Mouse (Mus musculus): ENCODE results near the gene Egr2.
A peak's percentile ranks its signal among the peaks of the same experiment; 100 is the strongest.

The Egr2 gene

GRCm38 (mm10) chr10:67535256-67535655 lies at the start of gene Egr2:
Gene Egr2 (plus strand): TSS chr10:67535475.
- DNase-seq: peak; percentile 22

- DNase-seq: no peak
Measured at GRCm38 (mm10) chr10:67487496-67487895, 47.8 kb upstream of the Egr2 start.

GRCm38 (mm10) chr10:67489836-67490235 lies 45.4 kb upstream of the Egr2 start:
- no peak for DNase-seq

- DNase-seq: no peak
Measured at GRCm38 (mm10) chr10:67490632-67491031, 44.6 kb upstream of the Egr2 start.

GRCm38 (mm10) chr10:67492161-67492571 lies 43.1 kb upstream of the Egr2 start:
- no peak for DNase-seq

- no peak for DNase-seq
Measured at GRCm38 (mm10) chr10:67493556-67493955, 41.7 kb upstream of the Egr2 start.

GRCm38 (mm10) chr10:67497144-67497892 lies 38.0 kb upstream of the Egr2 start:
- no peak for DNase-seq

GRCm38 (mm10) chr10:67497951-67498350 lies 37.3 kb upstream of the Egr2 start:
- DNase-seq: no peak

GRCm38 (mm10) chr10:67503320-67503995 lies 31.8 kb upstream of the Egr2 start:
- no peak for DNase-seq

- DNase-seq: no peak
Measured at GRCm38 (mm10) chr10:67504046-67504445, 31.2 kb upstream of the Egr2 start.

GRCm38 (mm10) chr10:67505248-67505647 lies 30.0 kb upstream of the Egr2 start:
- no peak for DNase-seq

GRCm38 (mm10) chr10:67512211-67512610 lies 23.1 kb upstream of the Egr2 start:
- no peak for DNase-seq

- DNase-seq: no peak
Measured at GRCm38 (mm10) chr10:67512871-67513270, 22.4 kb upstream of the Egr2 start.

- no peak for DNase-seq
Measured at GRCm38 (mm10) chr10:67518733-67519132, 16.5 kb upstream of the Egr2 start.

GRCm38 (mm10) chr10:67524130-67524529 lies 11.1 kb upstream of the Egr2 start:
- no peak for DNase-seq

- no peak for DNase-seq
Measured at GRCm38 (mm10) chr10:67524694-67525093, 10.6 kb upstream of the Egr2 start.

GRCm38 (mm10) chr10:67526435-67526834 lies 8.8 kb upstream of the Egr2 start:
- no peak for DNase-seq

GRCm38 (mm10) chr10:67529769-67530168 lies 5.5 kb upstream of the Egr2 start:
- no peak for DNase-seq

GRCm38 (mm10) chr10:67535972-67536371 lies 697 bp downstream of the Egr2 start:
- DNase-seq: peak; percentile 39

- peak; percentile 46 for DNase-seq
Measured at GRCm38 (mm10) chr10:67536621-67537141, 1.4 kb downstream of the Egr2 start.

- peak; percentile 83 for DNase-seq
Measured at GRCm38 (mm10) chr10:67537151-67537994, 2.1 kb downstream of the Egr2 start.

- peak; percentile 21 for DNase-seq
Measured at GRCm38 (mm10) chr10:67538106-67538505, 2.8 kb downstream of the Egr2 start.

Data from cerebellum, adult 11-12 months (tissue).